Mouse (Mus musculus) cerebellum, adult 8-10 months (tissue): ENCODE results near the gene Olfr1277.

Experiments used
- DNase-seq: peaks from one replicate; pipeline ENCODE4 v3.0.0; 2022

The Olfr1277 gene

GRCm38 (mm10) chr2:111274006-111274405 is at the start of gene Olfr1277:
Olfr1277 (minus strand) TSS chr2:111274106.
- no peak for DNase-seq

- DNase-seq = no peak
Observed at GRCm38 (mm10) chr2:111313717-111314116, 39.8 kb upstream of the Olfr1277 start, which contains the start of gene Olfr1280. Olfr1280 (plus strand) TSS chr2:111314017.

- no peak for DNase-seq
Observed at GRCm38 (mm10) chr2:111300374-111300773, 26.5 kb upstream of the Olfr1277 start, which contains the start of gene Olfr1279. Olfr1279 (plus strand) TSS chr2:111300635.

- no peak for DNase-seq
Observed at GRCm38 (mm10) chr2:111298541-111298940, 24.6 kb upstream of the Olfr1277 start.

- DNase-seq = no peak
Observed at GRCm38 (mm10) chr2:111289836-111290235, 15.9 kb upstream of the Olfr1277 start, which contains the start of gene Olfr1278. Olfr1278 (plus strand) TSS chr2:111290136.

GRCm38 (mm10) chr2:111254216-111254615 is 19.7 kb downstream of the Olfr1277 start, which contains the start of gene Olfr1276:
Olfr1276 (plus strand) TSS chr2:111254516.
- DNase-seq = no peak

- no peak for DNase-seq
Observed at GRCm38 (mm10) chr2:111235186-111235585, 38.7 kb downstream of the Olfr1277 start, which contains the start of gene Olfr1275. Olfr1275 (minus strand) TSS chr2:111235286.

GRCm38 (mm10) chr2:111229502-111229901 is 44.4 kb downstream of the Olfr1277 start, which contains the start of gene 4930430A15Rik:
4930430A15Rik (minus strand) TSS chr2:111229602.
- DNase-seq = no peak
